Mouse (Mus musculus) heart, adult 8-10 months (tissue): ENCODE data around the gene Lekr1. TPM values are rescaled to one million over a fixed set of nuclear protein-coding genes. Genes with fewer than 3 reads are reported as not detected.

Experiments used
- DNase-seq: peaks from one replicate; pipeline ENCODE4 v3.0.0; 2022; ENCODE audit warnings: low spot score
- total RNA-seq, 4 experiments: library from RNA; stranded (reverse); gene quantifications; 2 replicates each; pipeline ENCODE4 v1.2.4; 2022

Gene Lekr1
- total RNA-seq, 4 experiments from 2014 or later: 0.98 to 4.6 (median 2.7) TPM

- no peak for DNase-seq
Observed at GRCm38 (mm10) chr3:65829943-65830483, 164.0 kb downstream of the Lekr1 start.

GRCm38 (mm10) chr3:65830801-65831200, 164.8 kb downstream of the Lekr1 start:
- peak; percentile 60 for DNase-seq

- DNase-seq: no peak
Observed at GRCm38 (mm10) chr3:65832398-65832797, 166.4 kb downstream of the Lekr1 start.

- DNase-seq: no peak
Observed at GRCm38 (mm10) chr3:65836435-65836834, 170.4 kb downstream of the Lekr1 start.

- DNase-seq: no peak
Observed at GRCm38 (mm10) chr3:65839664-65840063, 173.6 kb downstream of the Lekr1 start.

GRCm38 (mm10) chr3:65841175-65841574, 175.1 kb downstream of the Lekr1 start:
- DNase-seq: no peak

GRCm38 (mm10) chr3:65842515-65843184, 176.6 kb downstream of the Lekr1 start:
- no peak for DNase-seq

- no peak for DNase-seq
Observed at GRCm38 (mm10) chr3:65843185-65843552, 177.1 kb downstream of the Lekr1 start.

- DNase-seq: no peak
Observed at GRCm38 (mm10) chr3:65844302-65844701, 178.3 kb downstream of the Lekr1 start.

GRCm38 (mm10) chr3:65844851-65845552, 179.0 kb downstream of the Lekr1 start:
- no peak for DNase-seq

GRCm38 (mm10) chr3:65847158-65847787, 181.2 kb downstream of the Lekr1 start:
- DNase-seq: no peak

GRCm38 (mm10) chr3:65853746-65854145, 187.7 kb downstream of the Lekr1 start:
- DNase-seq: no peak

GRCm38 (mm10) chr3:65855521-65855920, 189.5 kb downstream of the Lekr1 start:
- DNase-seq: no peak

- DNase-seq: no peak
Observed at GRCm38 (mm10) chr3:65858118-65858517, 192.1 kb downstream of the Lekr1 start.

GRCm38 (mm10) chr3:65858741-65859348, 192.8 kb downstream of the Lekr1 start:
- no peak for DNase-seq

GRCm38 (mm10) chr3:65859750-65860149, 193.7 kb downstream of the Lekr1 start:
- DNase-seq: no peak

GRCm38 (mm10) chr3:65860903-65861302, 194.9 kb downstream of the Lekr1 start:
- DNase-seq: no peak

GRCm38 (mm10) chr3:65861471-65861881, 195.4 kb downstream of the Lekr1 start:
- no peak for DNase-seq

- DNase-seq: peak; percentile 90
Observed at GRCm38 (mm10) chr3:65863297-65863696, 197.3 kb downstream of the Lekr1 start.

- no peak for DNase-seq
Observed at GRCm38 (mm10) chr3:65863762-65864377, 197.8 kb downstream of the Lekr1 start.

GRCm38 (mm10) chr3:65868931-65869330, 202.9 kb downstream of the Lekr1 start:
- no peak for DNase-seq

- DNase-seq: no peak
Observed at GRCm38 (mm10) chr3:65869724-65870123, 203.7 kb downstream of the Lekr1 start.
